In genomic region chr2:30249182-30249581, GRCm38 (mm10) we compare ENCODE assay signal across 22 mouse cellular contexts. TPM values are rescaled to one million over a fixed set of nuclear protein-coding genes. Genes with fewer than 3 reads are reported as not detected.
"Had no signal": no experiment of that assay in that cellular context is flagged by ENCODE, and none has a peak within 500 bp of the region (broad histone marks: within the 10 kb centered on the region; RNA-seq: fewer than 3 reads in every experiment).

No protein-coding gene starts in this region.

- DNase-seq: kidney, adult 8-10 months; kidney, postnatal 36 days; left cerebral cortex, postnatal 4 days; liver, embryonic 13.5 days; lung, adult 18-20 months; lung, postnatal 36 days; right cerebral cortex, postnatal 25 days; spleen, adult 18-20 months; thymus, postnatal 4 days had no signal

- ATAC-seq: intestine, postnatal 0 days; midbrain, embryonic 13.5 days had no signal

- H3K27me3 ChIP-seq: limb, embryonic 13.5 days; liver, embryonic 13.5 days; midbrain, embryonic 13.5 days had no signal

- H3K4me3 ChIP-seq: limb, embryonic 13.5 days; liver, embryonic 13.5 days; midbrain, embryonic 13.5 days had no signal

- H3K9ac ChIP-seq: limb, embryonic 13.5 days; liver, embryonic 13.5 days; midbrain, embryonic 13.5 days had no signal

- H3K27ac ChIP-seq: kidney, postnatal 0 days; limb, embryonic 13.5 days; liver, embryonic 13.5 days; midbrain, embryonic 13.5 days had no signal

RNA-seq across cellular contexts. Expression of gene Gm28035, which starts 8.8 kb away (rescaled TPM):
- total RNA-seq: megakaryocyte progenitor cell, adult 5-6 weeks had no signal

RNA-seq across cellular contexts. Expression of gene Gm28038, which starts 31.7 kb away (rescaled TPM):
- total RNA-seq: layer of hippocampus, adult 18-20 months; layer of hippocampus, postnatal 14 days; left cerebral cortex, adult 18-20 months; left cerebral cortex, postnatal 10 days; left cerebral cortex, postnatal 4 days; megakaryocyte progenitor cell, adult 5-6 weeks; midbrain, postnatal 0 days had no signal
- polyA plus RNA-seq: intestine, postnatal 0 days; kidney, postnatal 0 days; limb, embryonic 13.5 days; liver, embryonic 13.5 days; lung, embryonic 16.5 days; midbrain, embryonic 13.5 days; midbrain, postnatal 0 days; neural tube, embryonic 14.5 days; stomach, embryonic 16.5 days had no signal
